Mouse (Mus musculus): ENCODE measurements around the gene Tcf7. TPM values are rescaled to one million over a fixed set of nuclear protein-coding genes. Genes with fewer than 3 reads are reported as not detected.
A peak's percentile ranks its signal among the peaks of the same experiment; 100 is the strongest.

Gene Tcf7
- polyA plus RNA-seq, 1 experiment: 2.6 TPM

DNA sequence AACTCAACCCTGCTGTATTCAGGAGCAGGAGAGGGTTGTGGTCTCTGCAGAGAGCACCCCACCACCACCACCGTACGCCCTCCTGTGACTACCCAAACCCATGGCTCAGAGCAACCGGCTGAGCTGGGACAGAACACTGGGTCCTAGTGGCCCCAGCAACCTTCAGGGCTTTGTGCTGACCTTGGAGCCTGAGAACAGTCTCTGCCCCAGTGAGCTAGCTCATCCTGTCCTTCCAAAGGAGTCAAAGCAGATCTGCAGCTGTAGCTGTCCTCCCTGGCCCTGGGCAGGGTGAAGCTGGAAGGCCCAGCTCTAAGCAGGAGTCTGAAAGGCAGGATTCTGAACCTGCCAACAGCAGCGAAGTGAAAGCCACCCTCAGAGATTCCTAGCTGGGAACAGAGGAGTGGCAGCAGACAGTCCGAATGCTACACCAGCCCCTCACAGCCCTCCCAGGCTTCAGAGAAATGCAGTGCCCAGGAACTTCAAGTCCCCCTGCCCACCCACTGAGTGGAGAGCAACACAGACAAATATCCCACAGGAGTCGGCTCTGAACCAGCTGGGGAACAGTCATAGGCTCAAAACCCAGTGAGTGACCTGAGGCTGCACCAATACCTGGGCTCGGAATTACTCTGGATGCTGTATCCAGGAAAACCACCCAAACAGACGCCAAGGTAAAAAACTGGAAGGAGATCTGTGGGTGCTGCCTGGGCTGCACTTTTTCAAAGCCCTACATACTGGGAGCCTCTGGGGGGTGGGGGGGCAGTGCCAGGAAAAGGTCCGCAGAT is 6.8 kb downstream of the Tcf7 start:
- no peak for TF ChIP-seq CTCF (IDR thresholded peaks at IDR 0.05; ENCODE audit: control insufficient read depth, insufficient read depth, low read length)
- TF ChIP-seq POLR2A (IDR thresholded peaks at IDR 0.05; ENCODE audit: borderline replicate concordance, control insufficient read depth, low read depth, low read length): no peak
- 64% methylated on average over 9 of the region's 9 CpGs for WGBS
- Histone ChIP-seq H3K4me3 (replicated peaks; ENCODE audit: control insufficient read depth, low read depth, low read length) (no peak overlapping the region), H3K27ac (ENCODE audit: control insufficient read depth, insufficient read depth, low read depth, low read length, poor library complexity) (peak overlapping the region; percentile 18), H3K4me1 (ENCODE audit: control insufficient read depth, insufficient read depth, low read length) (peaks cover 3% of the 10 kb centered on the region; the same call in 1 of the 2 replicates)

DNA sequence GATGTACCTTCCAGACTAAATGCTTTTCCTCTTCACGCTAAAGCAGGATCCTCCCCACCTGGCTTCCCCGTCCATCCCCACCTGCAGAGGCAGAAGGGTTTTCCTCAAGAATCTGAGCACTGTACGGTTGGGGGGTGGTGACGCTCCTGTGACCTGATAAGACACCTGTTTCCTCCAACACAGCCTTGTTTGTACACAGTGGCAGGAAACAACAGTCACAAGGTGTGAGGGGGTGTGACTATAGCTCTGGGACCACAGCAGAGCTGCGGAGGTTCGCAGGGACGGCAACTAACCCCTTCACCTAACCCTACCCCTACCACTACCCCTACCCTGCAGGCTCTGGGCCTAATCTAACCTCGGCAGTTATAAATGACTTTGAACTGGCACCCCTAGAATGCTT is 7.4 kb downstream of the Tcf7 start:
- Histone ChIP-seq H3K4me3 (replicated peaks; ENCODE audit: control insufficient read depth, low read depth, low read length) (no peak overlapping the region), H3K4me1 (ENCODE audit: control insufficient read depth, insufficient read depth, low read length) (peaks cover 3% of the 10 kb centered on the region; the same call in 1 of the 2 replicates), H3K27ac (ENCODE audit: control insufficient read depth, insufficient read depth, low read depth, low read length, poor library complexity) (no peak overlapping the region)
- TF ChIP-seq CTCF (IDR thresholded peaks at IDR 0.05; ENCODE audit: control insufficient read depth, insufficient read depth, low read length) (no peak), POLR2A (IDR thresholded peaks at IDR 0.05; ENCODE audit: borderline replicate concordance, control insufficient read depth, low read depth, low read length) (no peak)
- 69% methylated on average over 8 of the region's 8 CpGs for WGBS

DNA sequence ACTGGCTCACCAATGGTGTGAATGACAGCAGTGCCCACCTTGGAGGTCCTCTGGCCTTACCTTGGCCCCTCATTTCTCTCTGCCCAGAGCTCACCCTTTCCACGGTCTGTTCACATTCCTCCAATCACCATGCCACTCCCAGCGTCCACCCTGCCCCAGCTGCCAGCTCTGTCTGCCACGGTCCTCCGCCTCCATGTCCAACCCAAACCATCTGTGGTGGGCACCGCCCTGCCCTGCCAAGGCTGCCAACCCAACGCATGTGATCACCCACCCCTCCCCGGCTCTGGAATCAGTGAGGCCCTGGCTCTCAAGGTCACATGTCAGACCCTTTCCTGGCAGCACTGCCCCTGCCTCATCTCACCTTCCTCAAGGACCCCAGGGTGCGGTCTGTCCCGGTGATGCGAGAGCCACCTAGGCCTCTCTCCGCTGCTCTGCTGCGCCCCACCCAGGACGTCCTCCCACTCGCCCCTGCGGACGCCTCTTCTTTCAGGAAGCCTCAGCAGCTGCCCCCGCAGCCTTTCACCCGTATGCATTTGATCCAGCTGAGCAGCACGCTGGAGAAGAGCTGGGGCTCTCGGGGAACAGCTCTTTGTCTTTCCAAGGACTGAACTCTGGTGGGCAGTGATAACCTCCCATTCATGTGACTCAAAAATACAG is 8.2 kb downstream of the Tcf7 start:
- Histone ChIP-seq H3K4me1 (ENCODE audit: control insufficient read depth, insufficient read depth, low read length) (peaks cover 3% of the 10 kb centered on the region; the same call in 1 of the 2 replicates), H3K27ac (ENCODE audit: control insufficient read depth, insufficient read depth, low read depth, low read length, poor library complexity) (peak overlapping the region; percentile 23; the same call in 1 of the 2 replicates), H3K4me3 (replicated peaks; ENCODE audit: control insufficient read depth, low read depth, low read length) (no peak overlapping the region)
- TF ChIP-seq POLR2A (IDR thresholded peaks at IDR 0.05; ENCODE audit: borderline replicate concordance, control insufficient read depth, low read depth, low read length) (no peak; the same call in 1 of the 2 replicates), CTCF (IDR thresholded peaks at IDR 0.05; ENCODE audit: control insufficient read depth, insufficient read depth, low read length) (no peak)
- 81% methylated on average over 20 of the region's 20 CpGs for WGBS

DNA sequence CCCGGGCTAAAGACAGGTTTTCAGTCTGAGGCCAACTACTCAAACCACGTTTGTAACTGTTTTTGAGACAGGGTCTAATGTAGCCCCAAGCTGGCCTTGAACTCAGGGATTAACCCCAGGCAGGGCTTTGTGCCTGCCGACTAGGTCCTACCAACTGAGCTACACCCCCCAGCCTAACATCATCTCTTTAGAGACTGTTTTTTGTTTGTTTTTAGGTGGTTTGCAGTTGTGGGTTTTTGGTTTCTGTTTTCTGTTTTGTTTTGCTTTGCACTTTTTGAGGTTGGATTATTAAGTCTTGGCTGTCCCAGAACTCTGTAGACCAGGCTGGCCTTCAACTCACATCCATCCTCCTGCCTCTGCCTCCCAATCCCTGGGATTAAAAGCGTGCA is 8.9 kb downstream of the Tcf7 start:
- no peak overlapping the region for H3K27ac ChIP-seq (ENCODE audit: control insufficient read depth, insufficient read depth, low read depth, low read length, poor library complexity)

DNA sequence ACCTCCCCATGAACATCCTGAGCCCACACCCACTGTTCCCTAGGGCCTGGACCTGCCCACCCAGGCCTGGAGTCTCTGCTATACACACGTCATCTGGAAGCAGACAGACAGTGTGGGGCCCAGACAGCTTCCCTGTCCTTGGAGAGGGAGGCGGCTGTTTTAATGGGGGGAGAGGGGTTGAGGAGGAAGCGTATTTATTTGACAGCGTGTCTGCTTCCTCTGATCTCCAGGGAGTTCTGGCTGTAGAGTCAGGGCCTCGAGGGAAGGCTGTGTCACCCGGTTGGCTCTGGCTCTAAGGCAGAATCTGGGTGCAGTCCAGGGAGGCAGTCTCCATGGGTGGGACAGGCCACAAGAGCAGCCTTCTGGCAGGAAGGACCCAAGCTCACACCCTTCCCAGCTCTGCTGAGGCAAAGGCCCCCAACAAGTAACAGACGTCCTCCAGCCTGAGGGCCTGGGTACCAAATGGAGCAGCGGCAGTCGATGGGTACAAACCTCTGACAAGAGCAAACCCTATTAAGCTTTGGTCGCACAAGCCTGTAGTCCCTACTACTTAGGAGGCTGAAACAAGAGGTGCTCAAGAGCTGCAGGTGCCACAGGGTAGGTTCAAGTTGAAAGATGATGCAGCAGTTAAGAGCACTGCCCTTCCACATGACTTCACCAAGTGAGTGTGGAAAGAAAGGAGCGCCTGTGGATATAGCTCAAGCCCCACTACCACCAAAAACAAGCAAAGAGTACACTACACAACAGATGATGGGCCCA is 9.5 kb downstream of the Tcf7 start:
- 53% methylated on average over 11 of the region's 11 CpGs for WGBS
- Histone ChIP-seq H3K4me3 (replicated peaks; ENCODE audit: control insufficient read depth, low read depth, low read length) (no peak overlapping the region), H3K27ac (ENCODE audit: control insufficient read depth, insufficient read depth, low read depth, low read length, poor library complexity) (peak overlapping the region; percentile 21; the same call in 1 of the 2 replicates)

More for the DNA sequence above, 8.9 kb downstream of the Tcf7 start:
- no peak for TF ChIP-seq POLR2A (IDR thresholded peaks at IDR 0.05; ENCODE audit: borderline replicate concordance, control insufficient read depth, low read depth, low read length)
- Histone ChIP-seq H3K4me3 (replicated peaks; ENCODE audit: control insufficient read depth, low read depth, low read length) (no peak overlapping the region), H3K4me1 (ENCODE audit: control insufficient read depth, insufficient read depth, low read length) (peaks cover 3% of the 10 kb centered on the region; the same call in 1 of the 2 replicates)
- 64% methylated on average over 4 of the region's 4 CpGs for WGBS

DNA sequence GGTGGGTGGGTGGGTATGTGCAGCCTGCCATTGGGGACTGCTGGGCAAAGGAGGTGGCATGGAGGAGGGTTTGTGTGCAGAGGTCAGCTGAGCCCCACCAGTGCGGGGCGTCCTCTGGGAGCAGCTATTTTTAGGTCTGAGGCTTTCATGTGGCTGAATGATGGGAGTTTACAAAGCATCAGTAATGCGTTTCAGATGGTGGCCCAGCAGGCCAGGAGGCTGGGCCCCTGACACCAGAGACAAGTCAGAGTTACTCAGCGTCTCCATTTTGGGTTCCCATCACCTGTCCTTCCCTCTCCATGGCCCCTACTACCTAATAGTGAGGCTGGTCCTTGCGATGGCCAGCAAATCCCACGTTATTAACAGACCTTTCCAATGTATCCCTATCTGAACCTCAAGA is 10.2 kb downstream of the Tcf7 start:
- no peak overlapping the region for H3K4me3 ChIP-seq (replicated peaks; ENCODE audit: control insufficient read depth, low read depth, low read length)
- TF ChIP-seq CTCF (IDR thresholded peaks at IDR 0.05; ENCODE audit: control insufficient read depth, insufficient read depth, low read length) (no peak), POLR2A (IDR thresholded peaks at IDR 0.05; ENCODE audit: borderline replicate concordance, control insufficient read depth, low read depth, low read length) (no peak)
- H3K4me1 ChIP-seq (ENCODE audit: control insufficient read depth, insufficient read depth, low read length): peaks cover 3% of the 10 kb centered on the region
- H3K27ac ChIP-seq (ENCODE audit: control insufficient read depth, insufficient read depth, low read depth, low read length, poor library complexity): no peak overlapping the region
- WGBS: 75% methylated on average over 6 of the region's 6 CpGs

More for the DNA sequence above, 9.5 kb downstream of the Tcf7 start:
- TF ChIP-seq POLR2A (IDR thresholded peaks at IDR 0.05; ENCODE audit: borderline replicate concordance, control insufficient read depth, low read depth, low read length): no peak
- TF ChIP-seq CTCF (IDR thresholded peaks at IDR 0.05; ENCODE audit: control insufficient read depth, insufficient read depth, low read length): no peak
- H3K4me1 ChIP-seq (ENCODE audit: control insufficient read depth, insufficient read depth, low read length): peaks cover 3% of the 10 kb centered on the region; the same call in 1 of the 2 replicates

DNA sequence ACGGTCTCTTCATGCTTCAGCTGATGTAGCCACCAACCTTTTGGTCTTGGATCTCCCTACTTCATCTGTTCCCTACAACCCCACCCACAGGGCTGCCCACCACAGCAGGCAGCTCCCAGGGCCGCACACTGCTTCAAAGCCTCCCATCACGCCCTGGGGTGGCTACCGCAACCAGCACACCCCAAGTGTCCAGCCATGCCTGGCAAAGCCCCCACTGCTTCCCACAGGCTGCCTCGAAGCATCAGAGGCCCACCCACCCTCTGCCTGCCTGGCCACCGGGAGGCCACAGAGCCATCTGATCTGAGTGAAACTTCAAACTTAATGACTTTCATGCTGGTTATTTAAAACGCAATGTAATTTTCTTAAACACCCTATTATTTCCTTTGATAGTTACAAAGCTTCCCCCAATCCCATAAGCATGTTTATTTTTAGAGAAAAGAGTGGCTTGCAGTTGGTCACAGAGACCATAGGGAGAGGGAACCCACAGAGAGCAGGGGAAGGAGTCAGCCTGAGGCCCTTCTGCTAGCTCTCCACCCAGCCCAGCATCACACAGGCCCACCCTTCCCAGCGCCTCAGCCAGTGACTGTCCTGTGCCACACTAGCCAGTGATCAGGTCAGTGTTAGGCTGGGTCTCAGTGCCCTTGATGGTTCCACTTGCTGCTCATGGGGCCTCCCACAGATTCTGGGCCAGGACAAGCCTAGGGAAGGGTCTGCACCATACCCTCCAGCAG is 10.9 kb downstream of the Tcf7 start:
- H3K4me1 ChIP-seq (ENCODE audit: control insufficient read depth, insufficient read depth, low read length): peaks cover 3% of the 10 kb centered on the region
- TF ChIP-seq POLR2A (IDR thresholded peaks at IDR 0.05; ENCODE audit: borderline replicate concordance, control insufficient read depth, low read depth, low read length) (no peak), CTCF (IDR thresholded peaks at IDR 0.05; ENCODE audit: control insufficient read depth, insufficient read depth, low read length) (no peak)
- H3K27ac ChIP-seq (ENCODE audit: control insufficient read depth, insufficient read depth, low read depth, low read length, poor library complexity): no peak overlapping the region
- no peak overlapping the region for H3K4me3 ChIP-seq (replicated peaks; ENCODE audit: control insufficient read depth, low read depth, low read length)
- WGBS: 79% methylated on average over 8 of the region's 8 CpGs
